Mouse (Mus musculus) frontal cortex, postnatal 36 days (tissue): ENCODE measurements around the gene Alg2.

Experiments
- DNase-seq, 2 experiments: peaks; one replicate each; pipeline ENCODE4 v3.0.0; 2022; ENCODE audit warnings: low spot score in 2 of 2

Gene Alg2

GRCm38 (mm10) chr4:47449586-47450522, 24.3 kb downstream of the Alg2 start:
- no peak for DNase-seq

- no peak for DNase-seq
Observed at GRCm38 (mm10) chr4:47449116-47449515, 25.0 kb downstream of the Alg2 start.

- DNase-seq, result no peak
Observed at GRCm38 (mm10) chr4:47448526-47448925, 25.6 kb downstream of the Alg2 start.

GRCm38 (mm10) chr4:47440951-47441350, 33.2 kb downstream of the Alg2 start:
- DNase-seq, result peak; percentile 32 to 33

- DNase-seq, result no peak
Observed at GRCm38 (mm10) chr4:47438956-47439355, 35.2 kb downstream of the Alg2 start.

GRCm38 (mm10) chr4:47437365-47438340, 36.5 kb downstream of the Alg2 start:
- DNase-seq, result peak; percentile 88 to 92

- no peak for DNase-seq
Observed at GRCm38 (mm10) chr4:47435566-47436360, 38.4 kb downstream of the Alg2 start.

- DNase-seq, result no peak
Observed at GRCm38 (mm10) chr4:47435131-47435530, 39.0 kb downstream of the Alg2 start.

- no peak for DNase-seq
Observed at GRCm38 (mm10) chr4:47432766-47433165, 41.4 kb downstream of the Alg2 start.

GRCm38 (mm10) chr4:47431081-47431480, 43.1 kb downstream of the Alg2 start:
- DNase-seq, result no peak

GRCm38 (mm10) chr4:47430557-47430956, 43.6 kb downstream of the Alg2 start:
- no peak for DNase-seq

GRCm38 (mm10) chr4:47427606-47428005, 46.5 kb downstream of the Alg2 start:
- DNase-seq, result no peak

- DNase-seq, result no peak
Observed at GRCm38 (mm10) chr4:47425247-47425830, 48.8 kb downstream of the Alg2 start.

- DNase-seq, result no peak
Observed at GRCm38 (mm10) chr4:47424376-47424775, 49.8 kb downstream of the Alg2 start.

GRCm38 (mm10) chr4:47422946-47423345, 51.2 kb downstream of the Alg2 start:
- no peak for DNase-seq

- no peak for DNase-seq
Observed at GRCm38 (mm10) chr4:47422194-47422593, 51.9 kb downstream of the Alg2 start.

- DNase-seq, result no peak
Observed at GRCm38 (mm10) chr4:47420191-47420590, 53.9 kb downstream of the Alg2 start.

- DNase-seq, result no peak
Observed at GRCm38 (mm10) chr4:47419268-47419973, 54.7 kb downstream of the Alg2 start.

GRCm38 (mm10) chr4:47417871-47418270, 56.3 kb downstream of the Alg2 start:
- no peak for DNase-seq
